Mouse (Mus musculus): ENCODE measurements around the gene Isy1. TPM values are rescaled to one million over a fixed set of nuclear protein-coding genes. Genes with fewer than 3 reads are reported as not detected.

Gene Isy1
- total and polyA plus RNA-seq, 2 experiments from 2014 or later: 16.7 to 40.5 TPM

DNA sequence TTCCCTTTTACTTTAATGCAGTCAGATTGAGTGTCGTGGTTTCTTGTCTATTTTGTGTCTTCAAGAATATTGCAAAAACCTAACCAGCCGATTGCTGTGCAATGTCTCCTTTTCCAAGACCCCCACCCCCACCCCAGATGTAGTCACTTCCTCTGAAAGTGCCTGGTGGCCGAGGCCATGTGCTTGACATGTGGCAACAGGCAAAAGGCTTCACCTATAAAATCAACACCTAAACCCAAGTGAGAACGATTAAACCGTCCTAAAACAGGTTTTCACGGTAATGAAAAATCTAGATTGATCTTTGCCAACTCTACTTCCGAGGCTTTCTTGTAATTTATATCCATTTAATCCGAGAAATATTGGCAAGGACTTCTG is 11.2 kb upstream of the Isy1 start:
- Histone ChIP-seq H3K4me3 (ENCODE audit: low read depth, low read length) (peak overlapping the region; percentile 93), H3K9me3 (replicated peaks; ENCODE audit: control insufficient read depth, low read length) (no peaks in the 10 kb centered on the region), H3K27ac (ENCODE audit: low read depth) (peak overlapping the region; percentile 95), H3K36me3 (replicated peaks; ENCODE audit: control insufficient read depth, insufficient read depth, low read length) (peaks cover 14% of the 10 kb centered on the region), H3K9ac (replicated peaks; ENCODE audit: low read depth, low read length) (peak overlapping the region; percentile 99), H3K4me1 (ENCODE audit: control insufficient read depth, insufficient read depth) (peaks cover 29% of the 10 kb centered on the region), H3K27me3 (ENCODE audit: control insufficient read depth, insufficient read depth, low read length) (no peaks in the 10 kb centered on the region), H3K4me2 (ENCODE audit: low read depth, low read length) (peak overlapping the region; percentile 82)
- DNase-seq (ENCODE audit: low spot score) (no peak), ATAC-seq (ENCODE audit: insufficient read depth, low read depth) (no peak)
- under 1% methylated on average over 8 of the region's 8 CpGs for WGBS
- TF ChIP-seq EP300 (IDR thresholded peaks at IDR 0.05; ENCODE audit: low read depth) (no peak), CTCF (IDR thresholded peaks at IDR 0.05; ENCODE audit: low read depth) (no peak)

DNA sequence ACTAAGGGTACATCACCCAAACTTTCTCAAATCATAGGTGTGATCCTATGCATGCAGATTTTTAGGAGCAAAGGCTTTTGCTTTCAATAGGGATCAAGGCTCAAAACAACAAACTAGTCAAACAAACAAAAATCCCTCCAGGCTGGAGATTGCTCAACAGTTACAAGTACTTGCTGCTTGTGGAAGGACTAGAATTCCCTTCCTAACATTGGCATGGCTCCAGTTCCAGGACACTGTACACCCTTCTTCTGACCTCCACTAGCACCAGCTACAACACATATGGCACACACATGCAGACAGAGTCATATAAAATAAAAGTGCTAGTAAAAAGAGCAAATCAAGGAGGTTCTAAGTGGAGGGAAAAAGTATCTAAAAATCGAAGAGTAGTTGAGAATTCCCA is 8.2 kb upstream of the Isy1 start:
- Histone ChIP-seq H3K4me3 (ENCODE audit: low read depth, low read length) (no peak overlapping the region), H3K4me1 (ENCODE audit: control insufficient read depth, insufficient read depth) (peaks cover 29% of the 10 kb centered on the region), H3K4me2 (ENCODE audit: low read depth, low read length) (no peak overlapping the region), H3K9ac (replicated peaks; ENCODE audit: low read depth, low read length) (no peak overlapping the region; the same call in 1 of the 2 replicates), H3K27me3 (ENCODE audit: control insufficient read depth, insufficient read depth, low read length) (no peaks in the 10 kb centered on the region), H3K27ac (ENCODE audit: low read depth) (no peak overlapping the region), H3K36me3 (replicated peaks; ENCODE audit: control insufficient read depth, insufficient read depth, low read length) (peaks cover 40% of the 10 kb centered on the region), H3K9me3 (replicated peaks; ENCODE audit: control insufficient read depth, low read length) (no peaks in the 10 kb centered on the region)
- TF ChIP-seq CTCF (IDR thresholded peaks at IDR 0.05; ENCODE audit: low read depth) (no peak), EP300 (IDR thresholded peaks at IDR 0.05; ENCODE audit: low read depth) (no peak)
- DNase-seq (ENCODE audit: low spot score) (no peak), ATAC-seq (ENCODE audit: insufficient read depth, low read depth) (no peak)
- 44% methylated on average over 1 of the region's 1 CpGs for WGBS

DNA sequence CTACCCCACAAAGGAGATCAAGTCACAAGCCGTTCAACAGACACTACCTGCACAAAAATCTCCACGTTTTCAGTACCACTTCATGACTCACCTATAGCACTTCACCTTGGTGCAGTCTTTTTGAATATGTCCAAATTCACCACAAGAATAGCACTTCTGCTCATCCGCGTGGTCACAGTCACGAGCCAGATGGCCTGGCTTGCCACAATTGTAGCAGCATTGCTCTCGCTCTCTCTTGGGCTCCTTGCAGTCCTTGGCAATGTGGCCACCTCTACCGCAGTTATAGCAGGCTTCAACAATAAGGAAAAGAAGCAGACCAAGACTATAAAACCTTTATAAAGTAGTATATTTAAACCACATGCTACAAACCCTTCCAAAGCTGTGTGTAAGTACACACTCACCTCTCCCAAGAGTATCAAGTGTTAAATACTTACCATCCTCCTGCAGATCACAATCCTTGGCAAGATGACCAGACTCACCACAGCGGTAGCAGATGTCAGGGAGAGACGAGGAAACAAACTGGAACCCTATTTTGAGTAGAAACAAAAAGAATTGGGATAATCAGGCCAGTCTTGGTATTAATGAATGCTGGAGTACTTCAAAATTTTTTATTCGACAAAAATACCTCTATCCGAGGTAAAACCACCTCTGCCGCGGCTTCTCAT is 6.6 kb upstream of the Isy1 start:
- Histone ChIP-seq H3K9me3 (replicated peaks; ENCODE audit: control insufficient read depth, low read length) (no peaks in the 10 kb centered on the region), H3K4me1 (ENCODE audit: control insufficient read depth, insufficient read depth) (peaks cover 26% of the 10 kb centered on the region), H3K27ac (ENCODE audit: low read depth) (no peak overlapping the region), H3K4me2 (ENCODE audit: low read depth, low read length) (no peak overlapping the region), H3K36me3 (replicated peaks; ENCODE audit: control insufficient read depth, insufficient read depth, low read length) (peaks cover 44% of the 10 kb centered on the region), H3K4me3 (ENCODE audit: low read depth, low read length) (no peak overlapping the region), H3K27me3 (ENCODE audit: control insufficient read depth, insufficient read depth, low read length) (no peaks in the 10 kb centered on the region), H3K9ac (replicated peaks; ENCODE audit: low read depth, low read length) (no peak overlapping the region)
- WGBS: 86% methylated on average over 13 of the region's 13 CpGs
- ATAC-seq (ENCODE audit: insufficient read depth, low read depth) (no peak), DNase-seq (ENCODE audit: low spot score) (no peak)
- TF ChIP-seq EP300 (IDR thresholded peaks at IDR 0.05; ENCODE audit: low read depth) (no peak), CTCF (IDR thresholded peaks at IDR 0.05; ENCODE audit: low read depth) (no peak)

DNA sequence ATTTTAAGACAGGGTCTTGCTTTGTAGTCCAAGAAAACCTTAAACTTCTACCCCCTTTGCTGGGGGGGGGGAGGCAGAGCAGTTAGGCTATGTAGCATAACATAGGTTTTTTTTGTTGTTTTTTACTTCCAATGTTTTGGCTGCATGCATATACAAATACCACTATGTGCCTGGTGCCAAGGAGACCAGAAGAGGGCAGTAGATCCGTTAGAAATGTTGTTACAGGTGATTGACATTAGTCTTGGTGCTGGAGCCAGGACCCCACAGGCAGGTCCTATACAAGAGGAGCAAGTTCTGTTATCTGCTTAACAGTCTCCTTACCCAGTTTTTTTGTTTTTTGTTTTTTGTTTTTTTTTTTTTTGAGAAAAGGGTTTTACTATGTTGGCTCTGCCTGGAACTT is 3.7 kb upstream of the Isy1 start:
- TF ChIP-seq EP300 (IDR thresholded peaks at IDR 0.05; ENCODE audit: low read depth): no peak
- peak; percentile 4; the same call in 1 of the 2 replicates for TF ChIP-seq CTCF (IDR thresholded peaks at IDR 0.05; ENCODE audit: low read depth)
- H3K4me3 ChIP-seq (ENCODE audit: low read depth, low read length): no peak overlapping the region
- peaks cover 13% of the 10 kb centered on the region for H3K4me1 ChIP-seq (ENCODE audit: control insufficient read depth, insufficient read depth)
- H3K9me3 ChIP-seq (replicated peaks; ENCODE audit: control insufficient read depth, low read length): no peaks in the 10 kb centered on the region
- peaks cover 40% of the 10 kb centered on the region for H3K36me3 ChIP-seq (replicated peaks; ENCODE audit: control insufficient read depth, insufficient read depth, low read length)
- WGBS: 20% methylated on average over 1 of the region's 1 CpGs
- H3K9ac ChIP-seq (replicated peaks; ENCODE audit: low read depth, low read length): no peak overlapping the region
- DNase-seq (ENCODE audit: low spot score) (no peak), ATAC-seq (ENCODE audit: insufficient read depth, low read depth) (no peak)
- H3K27ac ChIP-seq (ENCODE audit: low read depth): no peak overlapping the region
- no peak overlapping the region for H3K4me2 ChIP-seq (ENCODE audit: low read depth, low read length)
- no peaks in the 10 kb centered on the region for H3K27me3 ChIP-seq (ENCODE audit: control insufficient read depth, insufficient read depth, low read length)

DNA sequence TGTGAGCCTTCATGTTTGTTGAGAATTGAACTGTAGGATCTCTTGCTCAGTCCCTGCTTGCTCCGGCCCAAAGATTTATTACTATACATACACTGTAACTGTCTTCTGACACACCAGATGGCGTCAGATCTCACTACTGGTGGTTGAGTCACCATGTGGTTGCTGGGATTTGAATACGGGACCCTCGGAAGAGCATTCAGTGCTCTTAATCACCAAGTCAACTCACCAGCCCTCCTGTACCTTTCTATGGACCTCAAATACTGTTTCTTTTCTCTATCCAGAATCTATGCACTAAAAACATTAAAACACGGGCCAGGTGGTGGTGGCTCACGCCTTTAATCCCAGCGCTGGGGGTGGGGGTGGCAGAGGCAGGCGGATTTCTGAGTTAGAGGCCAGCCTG is 3.0 kb upstream of the Isy1 start:
- H3K4me3 ChIP-seq (ENCODE audit: low read depth, low read length): no peak overlapping the region
- H3K4me1 ChIP-seq (ENCODE audit: control insufficient read depth, insufficient read depth): peaks cover 8% of the 10 kb centered on the region; the same call in 1 of the 2 replicates
- no peak overlapping the region for H3K4me2 ChIP-seq (ENCODE audit: low read depth, low read length)
- 73% methylated on average over 8 of the region's 8 CpGs for WGBS
- DNase-seq (ENCODE audit: low spot score): no peak
- no peaks in the 10 kb centered on the region for H3K27me3 ChIP-seq (ENCODE audit: control insufficient read depth, insufficient read depth, low read length)
- no peak for ATAC-seq (ENCODE audit: insufficient read depth, low read depth)
- H3K36me3 ChIP-seq (replicated peaks; ENCODE audit: control insufficient read depth, insufficient read depth, low read length): peaks cover 40% of the 10 kb centered on the region
- no peak overlapping the region for H3K27ac ChIP-seq (ENCODE audit: low read depth)
- no peak overlapping the region for H3K9ac ChIP-seq (replicated peaks; ENCODE audit: low read depth, low read length)
- no peak for TF ChIP-seq EP300 (IDR thresholded peaks at IDR 0.05; ENCODE audit: low read depth)
- 0 out of 2 replicates have a peak, but pooled peaks have one; percentile 4 for TF ChIP-seq CTCF (IDR thresholded peaks at IDR 0.05; ENCODE audit: low read depth)
- no peaks in the 10 kb centered on the region for H3K9me3 ChIP-seq (replicated peaks; ENCODE audit: control insufficient read depth, low read length)

All from heart, postnatal 0 days (tissue).